Mouse (Mus musculus): ENCODE results near the gene Olfr134. TPM values are rescaled to one million over a fixed set of nuclear protein-coding genes. Genes with fewer than 3 reads are reported as not detected.

Gene Olfr134
- polyA plus RNA-seq (2012; rRNA removed) = not detected in 2 replicates

DNA sequence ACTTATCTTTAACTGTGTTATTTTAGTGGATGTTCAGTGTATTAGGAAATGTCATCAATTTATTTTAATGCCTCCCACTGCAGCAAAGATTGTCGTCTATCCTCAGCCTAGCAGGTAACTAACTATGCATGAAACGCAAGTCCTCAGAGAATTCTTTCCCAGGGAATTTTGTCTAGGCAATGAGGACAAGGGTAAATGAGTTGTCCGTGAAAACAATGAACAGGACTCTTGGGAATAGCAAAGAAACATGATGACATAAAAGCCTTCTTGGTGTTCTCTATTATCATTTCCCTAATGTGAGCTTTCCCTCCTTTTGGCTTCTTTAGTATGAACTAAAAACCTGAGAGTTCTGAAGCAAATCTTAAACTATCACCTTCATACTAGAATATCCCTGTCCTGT, at the start of gene Olfr134:
Gene Olfr134 (plus strand): TSS at position 301 of the 400 bp plus-strand sequence.

DNA sequence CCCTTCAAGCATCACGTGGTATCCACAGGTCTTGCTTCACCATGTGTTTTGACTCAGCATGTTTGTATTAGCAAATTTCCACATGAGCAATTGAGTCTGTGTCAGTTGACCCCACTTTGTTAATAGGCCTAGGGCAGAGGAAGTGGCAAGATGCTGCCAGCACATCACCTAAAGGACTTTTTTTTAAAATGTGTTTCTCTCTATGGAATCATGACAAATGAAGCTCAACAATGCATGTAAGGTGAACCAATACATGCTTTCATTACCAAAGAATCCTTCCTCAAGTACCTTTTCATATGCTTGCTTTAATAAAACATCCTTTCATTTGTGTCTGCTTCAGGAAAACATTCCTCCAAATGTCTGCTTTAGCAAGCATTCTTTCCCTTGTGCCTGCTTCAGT, 36.8 kb upstream of the Olfr134 start, which contains the start of gene Olfr132:
Gene Olfr132 (minus strand): TSS at position 101 of the 400 bp plus-strand sequence.

DNA sequence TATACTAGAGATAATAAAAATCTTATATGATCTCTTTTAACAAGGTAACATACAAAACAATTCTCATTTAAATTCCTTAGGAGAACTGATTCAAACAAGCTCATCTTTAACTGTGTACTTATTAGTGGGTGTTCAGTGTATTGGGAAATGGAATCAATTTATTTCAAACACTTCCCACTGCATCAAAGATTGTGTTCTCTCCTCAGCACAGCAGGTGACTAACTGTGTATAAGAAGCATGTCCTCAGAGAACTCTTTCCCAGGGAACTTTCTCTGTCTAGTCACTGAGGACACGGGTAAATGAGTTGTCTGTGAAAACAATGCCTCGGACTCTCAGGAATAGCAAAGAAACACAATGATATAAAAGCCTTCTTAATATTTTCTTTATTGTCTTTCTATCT, 26.2 kb upstream of the Olfr134 start, which contains the start of gene Olfr133:
Gene Olfr133 (plus strand): TSS at position 301 of the 400 bp plus-strand sequence.

DNA sequence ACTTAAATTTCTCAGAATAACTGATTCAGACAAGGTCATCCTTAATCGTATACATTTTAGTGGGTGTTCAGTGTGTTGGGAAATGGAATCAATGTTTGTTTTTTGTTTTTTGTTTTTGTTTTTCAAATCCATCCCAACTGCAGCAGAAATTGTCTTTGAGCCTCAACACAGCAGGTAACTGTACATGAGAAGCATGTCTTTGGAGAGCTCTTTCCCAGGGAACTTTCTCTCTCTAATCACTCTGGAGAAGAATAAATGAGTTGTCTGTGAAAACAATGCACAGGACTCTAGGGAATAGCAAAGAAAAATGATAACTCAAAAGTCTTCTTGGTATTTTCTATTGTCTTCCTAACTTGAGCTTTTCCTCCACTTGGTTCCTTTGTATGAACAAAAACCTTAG, 32.8 kb downstream of the Olfr134 start, which contains the start of gene Olfr135:
Gene Olfr135 (plus strand): TSS at position 301 of the 400 bp plus-strand sequence.

Other genes with a start within 250 kb of the Olfr134 start
- gene Olfr761, start 218.3 kb upstream of the Olfr134 start, polyA plus RNA-seq (2012; rRNA removed) = not detected in 2 replicates
- gene Olfr129, start 111.3 kb upstream of the Olfr134 start, polyA plus RNA-seq (2012; rRNA removed) = not detected in 2 replicates
- not detected in 2 replicates for gene Olfr130, start 107.5 kb upstream of the Olfr134 start, polyA plus RNA-seq (2012; rRNA removed)
- not detected in 2 replicates for gene Olfr131, start 82.7 kb upstream of the Olfr134 start, polyA plus RNA-seq (2012; rRNA removed)
- not detected in 2 replicates for gene Olfr132, start 36.9 kb upstream of the Olfr134 start, polyA plus RNA-seq (2012; rRNA removed)
- not detected in 2 replicates for gene Olfr133, start 26.1 kb upstream of the Olfr134 start, polyA plus RNA-seq (2012; rRNA removed)
- gene Olfr135, start 32.9 kb downstream of the Olfr134 start, polyA plus RNA-seq (2012; rRNA removed) = not detected in 2 replicates
- gene Olfr138, start 89.6 kb downstream of the Olfr134 start, polyA plus RNA-seq (2012; rRNA removed) = not detected in 2 replicates
- not detected in 2 replicates for gene Olfr137, start 136.2 kb downstream of the Olfr134 start, polyA plus RNA-seq (2012; rRNA removed)
- gene Olfr136, start 158.4 kb downstream of the Olfr134 start, polyA plus RNA-seq (2012; rRNA removed) = not detected in 2 replicates
- gene Esp36, start 248.8 kb downstream of the Olfr134 start, polyA plus RNA-seq (2012; rRNA removed) = not detected in 2 replicates